Mouse (Mus musculus) neural tube, embryonic 15.5 days (tissue): ENCODE data around the gene G3bp1. TPM values are rescaled to one million over a fixed set of nuclear protein-coding genes. Genes with fewer than 3 reads are reported as not detected.

Experiments
- ATAC-seq: fragments of 200-750 bp; cut with Nextera tagmentation; 2 replicates; pipeline ENCODE4 v1.8.0; 2017; ENCODE audit warnings: mild to moderate bottlenecking, moderate TSS enrichment, moderate library complexity; ENCODE audit not compliant: low FRiP score
- H3K27ac ChIP-seq: fragments of 300-500 bp; sonication (generic); replicated peaks from 2 replicates; pipeline ENCODE4 v1.5.1; 2015; ENCODE audit warnings: mild to moderate bottlenecking, inconsistent platforms
- H3K27me3 ChIP-seq: fragments of 300-500 bp; sonication (generic); replicated peaks from 2 replicates; pipeline ENCODE4 v1.6.1; 2015; ENCODE audit warnings: inconsistent platforms
- H3K36me3 ChIP-seq: fragments of 300-500 bp; sonication (generic); 2 replicates; pipeline ENCODE4 v1.6.1; 2015; ENCODE audit warnings: inconsistent platforms
- H3K4me1 ChIP-seq: fragments of 300-500 bp; sonication (generic); 2 replicates; pipeline ENCODE4 v1.6.1; 2015; ENCODE audit warnings: inconsistent platforms
- H3K4me2 ChIP-seq: fragments of 300-500 bp; sonication (generic); 2 replicates; pipeline ENCODE4 v1.6.1; 2015; ENCODE audit warnings: inconsistent platforms, mild to moderate bottlenecking, moderate library complexity
- H3K4me3 ChIP-seq: fragments of 300-500 bp; sonication (generic); replicated peaks from 2 replicates; pipeline ENCODE4 v1.5.1; 2015; ENCODE audit warnings: mild to moderate bottlenecking, inconsistent platforms
- H3K9ac ChIP-seq: fragments of 300-500 bp; sonication (generic); replicated peaks from 2 replicates; pipeline ENCODE4 v1.6.1; 2015; ENCODE audit warnings: mild to moderate bottlenecking, inconsistent platforms
- H3K9me3 ChIP-seq: fragments of 300-500 bp; sonication (generic); replicated peaks from 2 replicates; pipeline ENCODE4 v1.6.1; 2016; ENCODE audit warnings: inconsistent platforms
- WGBS: fragments of 180-500 bp; shearing (Covaris S2); methylation state at CpG from one replicate; pipeline ENCODE4 v1.1.7; 2015; ENCODE audit warnings: mixed read lengths; 5-methylcytosine and 5-hydroxymethylcytosine counted together
- polyA plus RNA-seq: library from polyadenylated mRNA; unstranded; fragments of >200 nt; fragmentation: Nextera tagmentation; extraction: Ambion mirVana; gene quantifications from 2 replicates; pipeline ENCODE4 v1.2.1, GENCODE M21; 2015

Gene G3bp1
- polyA plus RNA-seq, 1 experiment from 2014 or later, result 91.5 TPM

GRCm38 (mm10) chr11:55468012-55468411 is 1.5 kb upstream of the G3bp1 start:
- no peaks in the 10 kb centered on the region for H3K9me3 ChIP-seq
- H3K9ac ChIP-seq, result peak overlapping the region; percentile 58
- H3K4me2 ChIP-seq, result peak overlapping the region; percentile 88
- no peak for ATAC-seq
- 82% methylated on average over 10 of the region's 10 CpGs for WGBS
- no peaks in the 10 kb centered on the region for H3K27me3 ChIP-seq
- H3K4me1 ChIP-seq, result peaks cover 29% of the 10 kb centered on the region
- no peaks in the 10 kb centered on the region for H3K36me3 ChIP-seq
- H3K27ac ChIP-seq, result peak overlapping the region; percentile 91
- H3K4me3 ChIP-seq, result peak overlapping the region; percentile 51

- Histone ChIP-seq H3K4me3 (peak overlapping the region; percentile 51), H3K36me3 (no peaks in the 10 kb centered on the region), H3K4me2 (peak overlapping the region; percentile 88), H3K4me1 (peaks cover 35% of the 10 kb centered on the region), H3K27me3 (no peaks in the 10 kb centered on the region), H3K9ac (peak overlapping the region; percentile 58), H3K27ac (peak overlapping the region; percentile 91), H3K9me3 (no peaks in the 10 kb centered on the region)
- WGBS, result 2% methylated on average over 17 of the region's 17 CpGs
- ATAC-seq, result 0 out of 2 replicates have a peak, but pooled peaks have one; percentile 5
Observed at GRCm38 (mm10) chr11:55468611-55469047, 856 bp upstream of the G3bp1 start.

- peak overlapping the region; percentile 96 for H3K4me3 ChIP-seq
- H3K9ac ChIP-seq, result peak overlapping the region; percentile 97
- H3K4me2 ChIP-seq, result peak overlapping the region; percentile 83
- ATAC-seq, result peak; percentile 55
- no peaks in the 10 kb centered on the region for H3K9me3 ChIP-seq
- peak overlapping the region; percentile 93 for H3K27ac ChIP-seq
- WGBS, result 1% methylated on average over 46 of the region's 46 CpGs
- H3K27me3 ChIP-seq, result no peaks in the 10 kb centered on the region
- peaks cover 6% of the 10 kb centered on the region; the same call in 1 of the 2 replicates for H3K36me3 ChIP-seq
- peaks cover 39% of the 10 kb centered on the region for H3K4me1 ChIP-seq
Observed at GRCm38 (mm10) chr11:55469923-55470691, 622 bp downstream of the G3bp1 start.

GRCm38 (mm10) chr11:55470761-55471160 is 1.3 kb downstream of the G3bp1 start:
- peaks cover 40% of the 10 kb centered on the region for H3K4me1 ChIP-seq
- 57% methylated on average over 8 of the region's 8 CpGs for WGBS
- ATAC-seq, result no peak

GRCm38 (mm10) chr11:55471467-55471866 is 2.0 kb downstream of the G3bp1 start:
- Histone ChIP-seq H3K27me3 (no peaks in the 10 kb centered on the region), H3K9me3 (no peaks in the 10 kb centered on the region), H3K4me2 (peak overlapping the region; percentile 83), H3K9ac (no peak overlapping the region), H3K27ac (no peak overlapping the region), H3K4me3 (peak overlapping the region; percentile 96), H3K36me3 (peaks cover 6% of the 10 kb centered on the region; the same call in 1 of the 2 replicates), H3K4me1 (peaks cover 43% of the 10 kb centered on the region)
- no peak for ATAC-seq
- WGBS, result 94% methylated on average over 7 of the region's 7 CpGs

More at GRCm38 (mm10) chr11:55470761-55471160, 1.3 kb downstream of the G3bp1 start:
- H3K9me3 ChIP-seq, result no peaks in the 10 kb centered on the region
- H3K36me3 ChIP-seq, result peaks cover 6% of the 10 kb centered on the region; the same call in 1 of the 2 replicates
- H3K9ac ChIP-seq, result peak overlapping the region; percentile 97
- H3K4me2 ChIP-seq, result peak overlapping the region; percentile 83
- H3K27ac ChIP-seq, result no peak overlapping the region
- peak overlapping the region; percentile 96 for H3K4me3 ChIP-seq
- H3K27me3 ChIP-seq, result no peaks in the 10 kb centered on the region

- no peak overlapping the region for H3K27ac ChIP-seq
- peaks cover 38% of the 10 kb centered on the region for H3K4me1 ChIP-seq
- H3K4me3 ChIP-seq, result no peak overlapping the region
- no peaks in the 10 kb centered on the region for H3K9me3 ChIP-seq
- no peak for ATAC-seq
- 90% methylated on average over 3 of the region's 3 CpGs for WGBS
- H3K36me3 ChIP-seq, result peaks cover 6% of the 10 kb centered on the region; the same call in 1 of the 2 replicates
- no peak overlapping the region for H3K9ac ChIP-seq
- no peak overlapping the region for H3K4me2 ChIP-seq
- no peaks in the 10 kb centered on the region for H3K27me3 ChIP-seq
Observed at GRCm38 (mm10) chr11:55473219-55473618, 3.7 kb downstream of the G3bp1 start.

- 98% methylated on average over 7 of the region's 7 CpGs for WGBS
Observed at GRCm38 (mm10) chr11:55485443-55485842, 16.0 kb downstream of the G3bp1 start.

GRCm38 (mm10) chr11:55496158-55496557 is 26.7 kb downstream of the G3bp1 start:
- Histone ChIP-seq H3K27me3 (no peaks in the 10 kb centered on the region), H3K4me2 (no peak overlapping the region), H3K4me3 (no peak overlapping the region), H3K9ac (no peak overlapping the region), H3K27ac (no peak overlapping the region), H3K4me1 (no peaks in the 10 kb centered on the region), H3K36me3 (peaks cover 82% of the 10 kb centered on the region), H3K9me3 (no peaks in the 10 kb centered on the region)
- WGBS, result 94% methylated on average over 6 of the region's 6 CpGs
- no peak for ATAC-seq

More at GRCm38 (mm10) chr11:55485443-55485842, 16.0 kb downstream of the G3bp1 start:
- Histone ChIP-seq H3K36me3 (peaks cover 56% of the 10 kb centered on the region), H3K4me1 (no peaks in the 10 kb centered on the region), H3K27me3 (no peaks in the 10 kb centered on the region), H3K9ac (no peak overlapping the region), H3K4me2 (no peak overlapping the region), H3K27ac (no peak overlapping the region), H3K9me3 (no peaks in the 10 kb centered on the region), H3K4me3 (no peak overlapping the region)
- no peak for ATAC-seq

GRCm38 (mm10) chr11:55497885-55498284 is 28.4 kb downstream of the G3bp1 start:
- no peak overlapping the region for H3K4me2 ChIP-seq
- no peaks in the 10 kb centered on the region for H3K27me3 ChIP-seq
- WGBS, result 71% methylated on average over 5 of the region's 5 CpGs
- ATAC-seq, result peak; percentile 55; the same call in 1 of the 2 replicates
- no peak overlapping the region for H3K4me3 ChIP-seq
- H3K27ac ChIP-seq, result no peak overlapping the region
- no peak overlapping the region for H3K9ac ChIP-seq
- no peaks in the 10 kb centered on the region for H3K9me3 ChIP-seq
- peaks cover 81% of the 10 kb centered on the region for H3K36me3 ChIP-seq
- H3K4me1 ChIP-seq, result no peaks in the 10 kb centered on the region

GRCm38 (mm10) chr11:55501955-55502531 is 32.6 kb downstream of the G3bp1 start:
- Histone ChIP-seq H3K4me2 (no peak overlapping the region), H3K27ac (no peak overlapping the region; the same call in 1 of the 2 replicates), H3K36me3 (peaks cover 44% of the 10 kb centered on the region), H3K4me1 (no peaks in the 10 kb centered on the region), H3K27me3 (no peaks in the 10 kb centered on the region), H3K4me3 (no peak overlapping the region), H3K9ac (no peak overlapping the region), H3K9me3 (no peaks in the 10 kb centered on the region)
- ATAC-seq, result no peak
- 76% methylated on average over 8 of the region's 8 CpGs for WGBS

GRCm38 (mm10) chr11:55502886-55503285 is 33.4 kb downstream of the G3bp1 start:
- H3K9ac ChIP-seq, result no peak overlapping the region
- H3K27me3 ChIP-seq, result no peaks in the 10 kb centered on the region
- H3K4me3 ChIP-seq, result no peak overlapping the region
- H3K4me1 ChIP-seq, result no peaks in the 10 kb centered on the region
- ATAC-seq, result no peak
- H3K9me3 ChIP-seq, result no peaks in the 10 kb centered on the region
- H3K27ac ChIP-seq, result no peak overlapping the region
- peaks cover 36% of the 10 kb centered on the region for H3K36me3 ChIP-seq
- no peak overlapping the region for H3K4me2 ChIP-seq
- WGBS, result 60% methylated on average over 5 of the region's 5 CpGs

GRCm38 (mm10) chr11:55505485-55505884 is 36.0 kb downstream of the G3bp1 start:
- H3K27me3 ChIP-seq, result no peaks in the 10 kb centered on the region
- no peaks in the 10 kb centered on the region for H3K9me3 ChIP-seq
- H3K36me3 ChIP-seq, result peaks cover 23% of the 10 kb centered on the region
- no peak overlapping the region for H3K4me2 ChIP-seq
- no peak overlapping the region for H3K4me3 ChIP-seq
- H3K4me1 ChIP-seq, result no peaks in the 10 kb centered on the region
- no peak overlapping the region for H3K9ac ChIP-seq
- 80% methylated on average over 3 of the region's 3 CpGs for WGBS
- no peak for ATAC-seq
- H3K27ac ChIP-seq, result no peak overlapping the region
